Mouse (Mus musculus): ENCODE results near the gene Olfr1249.
"Not testable (repeated sequence)": the region's sequence is repeated elsewhere in the genome, so short reads cannot be mapped to it uniquely, and the experiment has no call there.

The Olfr1249 gene

DNA sequence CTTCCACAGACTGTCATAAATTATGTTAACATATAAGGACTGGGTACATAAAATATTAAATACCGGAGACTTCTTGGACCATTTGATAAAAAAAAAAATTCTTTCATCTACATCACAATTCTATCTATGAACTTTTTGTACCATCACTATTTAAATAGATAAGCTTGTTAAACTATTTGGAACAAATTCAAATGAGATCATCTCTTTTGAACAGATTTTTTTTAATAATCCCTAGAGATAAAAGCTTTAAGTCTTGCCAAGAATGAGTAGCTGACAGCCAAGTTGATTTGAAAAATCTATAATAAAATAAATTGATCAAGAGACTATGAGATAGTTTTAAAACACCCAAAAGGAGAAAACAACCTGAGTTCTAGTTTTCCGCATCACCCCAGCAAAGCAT is at the start of gene Olfr1249:
TSS of gene Olfr1249 (minus strand) at position 101 of the 400 bp plus-strand sequence.
- DNase-seq (ENCODE audit: low read depth, low spot score), result no peak

DNA sequence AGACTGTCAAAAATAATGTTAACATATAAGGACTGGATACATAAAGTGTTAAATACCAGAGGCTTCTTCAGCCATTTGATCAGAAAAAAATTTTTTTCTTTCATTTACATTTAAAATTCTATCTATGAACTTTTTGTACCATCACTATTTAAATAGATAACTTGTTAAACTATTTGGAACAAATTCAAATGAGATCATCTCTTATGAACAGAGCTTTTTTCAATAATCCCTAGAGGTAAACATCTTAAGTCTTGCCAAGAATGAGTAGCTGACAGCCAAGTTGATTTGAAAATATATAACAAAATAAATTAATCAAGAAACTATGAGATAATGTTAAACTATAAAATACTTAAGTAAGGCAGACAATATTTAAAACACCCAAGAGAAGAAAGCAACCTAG is 37.1 kb upstream of the Olfr1249 start, which contains the start of gene Olfr1251:
TSS of gene Olfr1251 (minus strand) at position 101 of the 400 bp plus-strand sequence.
- no peak for DNase-seq (ENCODE audit: low read depth, low spot score)

DNA sequence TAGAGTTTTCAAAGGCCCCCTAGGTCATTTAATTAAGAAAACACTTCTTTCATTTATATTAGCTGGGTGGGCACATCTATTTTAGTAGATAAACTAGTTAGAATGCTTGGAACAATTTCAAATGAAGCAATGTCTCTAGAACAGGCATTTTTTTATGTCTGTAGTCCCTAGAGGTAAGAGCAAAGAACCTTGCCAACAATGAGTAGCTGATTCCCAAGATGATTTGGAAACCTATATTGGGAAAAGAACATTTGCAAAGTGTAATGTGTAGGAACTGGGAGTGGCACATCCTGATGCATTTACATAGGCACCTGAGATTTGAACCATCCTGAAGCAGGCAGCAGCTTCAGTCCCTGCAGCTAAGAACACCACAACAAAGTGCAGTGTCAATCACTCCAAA is 26.6 kb upstream of the Olfr1249 start, which contains the start of gene Olfr1250:
TSS of gene Olfr1250 (minus strand) at position 101 of the 400 bp plus-strand sequence.
- no peak for DNase-seq (ENCODE audit: low read depth, low spot score)

DNA sequence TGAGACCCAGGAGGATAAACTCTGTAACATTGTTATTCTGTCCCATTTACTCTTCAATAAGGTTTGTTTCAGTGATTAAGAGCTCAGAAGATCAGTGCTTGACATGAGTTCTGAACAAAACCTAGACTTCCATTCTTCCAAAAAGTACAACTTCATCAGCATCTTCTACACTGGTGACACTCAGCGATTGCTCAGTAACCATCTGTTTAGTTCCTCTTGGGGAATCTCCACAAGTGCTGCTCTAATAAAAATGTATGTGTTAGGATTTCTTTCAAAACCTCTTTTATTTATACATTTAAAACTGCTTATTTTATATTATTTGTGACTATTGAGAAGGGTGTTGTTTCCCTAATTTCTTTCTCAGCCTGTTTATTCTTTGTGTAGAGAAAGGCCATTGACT is 16.6 kb downstream of the Olfr1249 start, which contains the start of gene Olfr1248:
TSS of gene Olfr1248 (minus strand) at position 101 of the 400 bp plus-strand sequence.
- not testable (repeated sequence) for DNase-seq (ENCODE audit: low read depth, low spot score)

DNA sequence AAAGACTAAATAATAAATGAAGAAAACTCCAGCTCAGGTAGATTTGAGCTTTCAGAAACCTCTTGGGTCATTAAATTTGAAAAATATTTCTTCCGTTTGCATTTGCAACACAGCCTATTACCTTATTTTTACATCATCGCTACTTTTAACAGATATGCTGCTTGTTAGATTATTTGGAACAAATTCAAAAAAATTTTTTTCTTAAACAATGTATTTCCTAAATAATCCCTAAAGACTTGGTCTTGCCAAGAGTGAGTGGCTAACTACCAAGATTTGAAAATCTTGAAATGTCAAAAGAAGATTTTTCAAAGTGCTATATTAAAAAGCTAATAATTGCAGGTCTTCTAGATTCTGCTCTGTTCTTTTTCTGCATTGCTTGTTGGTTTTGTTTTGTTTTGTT is 20.8 kb downstream of the Olfr1249 start, which contains the start of gene Olfr1247:
TSS of gene Olfr1247 (minus strand) at position 101 of the 400 bp plus-strand sequence.
- no peak for DNase-seq (ENCODE audit: low read depth, low spot score)

DNA sequence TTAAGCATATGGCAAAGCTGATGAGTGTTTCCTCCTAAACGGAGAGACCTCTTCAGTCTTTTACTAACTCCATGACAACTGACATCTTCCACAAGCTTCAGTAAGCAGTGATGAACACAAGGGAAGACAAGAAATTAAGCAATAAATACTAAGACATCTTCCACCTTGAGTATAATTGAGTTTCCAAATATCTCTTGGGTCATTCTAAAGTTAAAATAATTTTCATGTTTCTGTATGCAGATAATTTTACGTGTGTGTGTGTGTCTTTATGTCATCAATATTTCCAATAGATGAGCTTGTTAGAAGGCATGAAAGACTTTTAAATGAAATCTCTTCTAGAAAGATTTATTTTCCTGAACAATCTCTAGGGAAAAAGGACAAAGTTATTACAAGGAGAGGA is 41.7 kb downstream of the Olfr1249 start, which contains the start of gene Olfr1246:
TSS of gene Olfr1246 (minus strand) at position 101 of the 400 bp plus-strand sequence.
- DNase-seq (ENCODE audit: low read depth, low spot score), result no peak
